Mouse (Mus musculus) T-helper 1 cell (primary cell): ENCODE measurements around the gene Dst.

ENCODE experiments used
- in situ Hi-C: fragments of 300-600 bp; cut with MboI, MseI; formaldehyde crosslinking; loops from one replicate; pipeline ENCODE4 v1.15.1; 2025; ENCODE audit warnings: high pct_unique_total_duplicates

Dst gene

GRCm38 (mm10) chr1:34096923-34097322 is 188.9 kb downstream of the Dst start:
- in situ Hi-C loops = no loop called here

GRCm38 (mm10) chr1:34097640-34098039 is 189.6 kb downstream of the Dst start:
- in situ Hi-C loops = no loop called here

DNA sequence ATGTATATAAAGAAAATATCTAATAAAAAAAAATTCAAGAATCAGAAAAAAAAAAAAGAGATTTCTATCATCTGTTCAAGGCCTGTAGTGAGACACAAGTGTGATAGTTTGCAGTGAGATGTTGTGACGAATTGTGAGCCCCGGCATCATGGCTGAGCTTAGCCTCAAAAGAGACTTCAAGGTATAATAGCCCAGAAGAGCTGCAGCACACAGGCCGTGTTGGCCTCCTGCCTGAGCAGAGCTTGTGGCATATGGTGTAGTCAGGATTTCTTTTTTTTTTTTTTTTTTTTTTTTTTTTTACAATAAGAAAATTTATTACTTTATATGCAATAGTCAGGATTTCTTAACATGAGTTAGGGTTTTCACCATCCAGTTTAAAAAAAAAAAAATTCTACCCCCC is 191.4 kb downstream of the Dst start:
- in situ Hi-C loops = no loop called here

DNA sequence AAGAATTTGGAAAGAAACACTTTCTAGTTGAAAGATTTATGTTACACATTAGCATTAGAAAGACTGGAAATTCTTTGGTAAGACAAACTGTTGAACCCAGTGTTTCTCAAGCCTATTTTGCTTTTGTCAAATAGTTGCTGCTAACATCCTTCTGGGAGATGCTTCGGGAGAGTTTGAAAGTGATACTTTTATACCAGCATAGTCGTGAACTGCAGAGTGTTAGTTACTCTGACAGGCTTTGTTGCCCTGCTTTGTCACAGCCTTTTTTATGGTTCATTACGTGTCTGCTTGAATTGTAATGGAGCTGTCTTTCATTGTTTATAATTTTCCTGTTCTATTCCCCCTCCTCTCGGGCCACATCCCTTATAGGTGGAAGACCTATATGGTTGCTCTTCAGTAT is 192.4 kb downstream of the Dst start:
- in situ Hi-C loops = no loop called here

- in situ Hi-C loops = no loop called here
Observed at GRCm38 (mm10) chr1:34102604-34103003, 194.6 kb downstream of the Dst start.

GRCm38 (mm10) chr1:34103176-34103575 is 195.2 kb downstream of the Dst start:
- in situ Hi-C loops = no loop called here

DNA sequence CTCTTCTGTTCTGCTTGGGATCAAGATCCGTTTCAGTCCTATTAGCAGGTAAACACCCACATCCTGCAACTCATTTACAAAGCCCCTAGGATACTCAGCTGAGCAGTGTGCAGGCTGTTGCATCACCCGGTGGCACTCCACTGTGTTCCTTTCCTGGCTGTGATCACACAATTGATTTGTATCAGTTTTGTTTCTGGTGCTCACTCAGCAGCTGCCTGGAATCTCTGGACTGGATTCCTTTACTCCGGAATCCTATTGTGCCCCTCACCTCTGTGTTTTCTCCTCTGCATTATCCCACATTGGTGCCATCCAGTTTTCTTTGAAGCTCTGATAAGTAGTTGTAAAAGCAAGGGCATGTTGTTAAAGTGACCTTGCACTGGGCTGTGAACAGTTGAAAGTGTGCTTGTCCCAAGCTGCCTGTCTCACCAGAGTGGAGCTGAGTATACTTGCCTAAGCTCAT is 195.7 kb downstream of the Dst start:
- in situ Hi-C loops = no loop called here

GRCm38 (mm10) chr1:34104846-34105245 is 196.8 kb downstream of the Dst start:
- in situ Hi-C loops = no loop called here

GRCm38 (mm10) chr1:34106606-34107005 is 198.6 kb downstream of the Dst start:
- in situ Hi-C loops = no loop called here

GRCm38 (mm10) chr1:34107076-34107475 is 199.1 kb downstream of the Dst start:
- in situ Hi-C loops = no loop called here

DNA sequence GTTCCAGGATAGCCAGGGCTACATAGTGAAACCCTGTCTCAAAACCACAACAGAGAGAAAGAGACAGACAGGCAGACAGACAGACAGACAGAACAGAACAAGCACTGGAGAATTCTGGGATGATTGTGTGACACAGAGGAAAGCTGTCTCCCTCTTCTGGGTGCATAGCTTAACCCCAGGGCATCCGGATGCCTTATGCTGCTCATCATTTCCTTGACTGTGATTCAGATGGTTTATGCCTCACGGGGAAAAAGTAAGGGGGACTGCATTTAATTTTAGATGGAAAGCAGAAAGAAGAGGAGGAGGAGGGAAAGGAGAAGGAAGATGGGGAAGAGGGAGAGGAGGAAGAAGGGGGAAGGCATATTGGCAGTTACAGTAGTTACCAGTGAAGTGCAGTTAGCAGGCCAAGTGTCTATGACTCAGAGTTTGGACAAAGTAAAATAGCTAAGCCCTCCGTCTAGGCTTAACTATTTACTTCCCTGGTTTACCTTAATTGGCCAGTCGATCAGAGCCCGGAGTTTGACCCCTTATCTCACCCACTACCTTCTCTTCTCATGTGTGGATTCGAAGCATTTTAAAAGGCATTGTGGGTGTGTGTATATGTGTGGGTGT is 201.7 kb downstream of the Dst start:
- in situ Hi-C loops = no loop called here

GRCm38 (mm10) chr1:34110862-34111261 is 202.8 kb downstream of the Dst start:
- in situ Hi-C loops = no loop called here

DNA sequence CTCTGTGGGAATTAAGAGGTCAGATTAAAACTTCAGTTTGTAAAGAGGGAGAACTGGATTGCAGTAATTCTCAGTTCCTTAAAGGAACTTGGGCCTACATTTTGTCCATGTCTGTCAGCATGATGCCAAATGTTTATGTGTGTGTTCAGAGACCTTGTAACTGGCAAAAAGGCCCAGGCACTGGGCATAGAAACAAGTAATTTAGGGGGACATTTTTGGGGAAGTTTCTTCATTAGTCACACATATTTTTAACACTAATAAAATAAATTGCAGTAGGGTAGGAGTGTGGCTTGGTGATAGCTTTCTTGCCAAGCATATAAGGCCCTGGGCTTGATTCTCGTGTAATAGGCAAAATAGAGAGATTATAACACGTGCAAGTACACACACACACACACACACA is 203.9 kb downstream of the Dst start:
- in situ Hi-C loops = no loop called here

GRCm38 (mm10) chr1:34116444-34116843 is 208.4 kb downstream of the Dst start:
- in situ Hi-C loops = no loop called here

DNA sequence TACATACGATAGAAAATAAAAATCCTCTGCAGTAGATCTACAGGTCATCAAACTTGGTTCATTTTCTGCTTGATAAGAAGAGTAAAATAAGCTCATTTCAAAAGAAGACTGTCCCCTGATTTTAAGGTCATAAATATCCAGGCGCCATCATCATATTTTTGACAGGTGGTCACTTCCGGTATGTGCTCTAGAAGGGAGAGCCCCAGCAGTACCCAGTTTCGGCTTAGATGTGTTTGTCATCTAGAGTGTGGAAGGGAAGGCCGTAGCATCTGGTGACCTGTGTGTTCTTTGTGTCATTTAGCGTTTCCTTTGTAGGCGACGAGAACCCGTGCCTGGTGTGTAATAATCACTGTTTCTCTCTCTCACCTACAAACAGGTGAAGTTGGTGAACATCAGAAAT is 209.0 kb downstream of the Dst start:
- in situ Hi-C loops = no loop called here

- in situ Hi-C loops = no loop called here
Observed at GRCm38 (mm10) chr1:34117709-34118108, 209.7 kb downstream of the Dst start.

GRCm38 (mm10) chr1:34120066-34120465 is 212.0 kb downstream of the Dst start:
- in situ Hi-C loops = no loop called here

- in situ Hi-C loops = no loop called here
Observed at GRCm38 (mm10) chr1:34120602-34121001, 212.6 kb downstream of the Dst start.

- in situ Hi-C loops = no loop called here
Observed at GRCm38 (mm10) chr1:34121157-34122015, 213.4 kb downstream of the Dst start.

DNA sequence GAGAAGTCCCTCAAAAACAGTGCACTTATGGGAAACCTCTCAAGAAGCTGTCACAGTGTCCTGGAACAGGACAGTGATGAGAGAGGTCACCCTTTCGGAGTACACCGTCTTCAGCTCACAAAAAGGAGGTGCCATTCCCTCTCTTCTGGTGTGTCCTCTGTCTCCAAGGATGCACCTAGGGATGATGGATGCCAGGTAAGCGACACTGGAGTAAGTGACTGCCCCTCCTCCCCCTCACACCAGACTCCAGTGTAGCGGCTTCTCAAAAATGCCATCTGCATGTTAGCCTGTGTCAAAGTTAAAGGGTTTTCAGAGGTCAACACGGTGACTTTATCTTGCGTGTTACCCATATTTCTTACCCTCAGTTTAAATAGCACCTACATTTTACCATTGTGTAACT is 214.2 kb downstream of the Dst start:
- in situ Hi-C loops = no loop called here

DNA sequence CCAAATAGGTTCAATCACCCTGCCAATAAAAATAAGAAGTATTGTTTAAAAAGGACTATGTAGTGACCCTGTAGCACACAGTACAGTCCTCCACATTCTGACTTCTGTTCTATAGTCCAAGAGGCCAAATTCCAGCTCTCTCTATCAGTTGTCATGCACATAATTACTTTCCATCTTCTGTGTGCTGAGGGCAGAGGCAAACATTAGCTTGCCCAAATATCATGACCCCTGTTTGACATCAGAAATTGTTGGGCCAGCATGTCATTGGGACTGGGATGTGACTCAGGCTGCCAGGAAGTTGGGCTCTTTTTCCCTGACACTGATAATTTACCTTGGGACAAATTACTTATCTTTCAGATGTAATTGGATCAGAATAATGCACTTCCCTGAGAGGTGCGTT is 214.9 kb downstream of the Dst start:
- in situ Hi-C loops = no loop called here

- in situ Hi-C loops = no loop called here
Observed at GRCm38 (mm10) chr1:34123334-34123733, 215.3 kb downstream of the Dst start.

DNA sequence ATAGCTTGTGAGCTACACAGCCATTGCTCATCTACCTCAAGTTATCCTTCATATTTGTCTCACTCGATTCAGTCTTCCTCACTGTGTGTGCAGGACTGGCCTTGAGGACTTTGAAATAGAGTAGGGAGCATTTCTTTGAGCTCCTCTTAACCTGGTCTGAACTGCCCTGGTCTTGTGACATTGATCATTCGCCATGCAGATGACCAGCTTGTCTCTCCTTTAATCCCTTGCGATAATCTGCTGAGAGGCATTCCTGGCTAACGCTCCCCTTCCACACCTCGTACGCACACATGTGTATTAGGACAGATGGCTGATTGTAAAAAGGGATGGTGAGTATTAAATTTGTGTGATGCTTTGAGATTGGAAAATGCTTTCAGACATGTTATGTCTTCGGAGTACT is 216.4 kb downstream of the Dst start:
- in situ Hi-C loops = no loop called here
